Mouse (Mus musculus) frontal cortex, adult 2 months (tissue): Measurements from ENCODE around the gene Cfap161. TPM values are rescaled to one million over a fixed set of nuclear protein-coding genes. Genes with fewer than 3 reads are reported as not detected.

Experiments
- polyA plus RNA-seq: library from polyadenylated mRNA; depleted of rRNA; stranded (reverse); fragments of >200 nt; gene quantifications from 2 replicates; pipeline ENCODE4 v1.2.3, GENCODE M21; 2012; rRNA removed

The Cfap161 gene
- polyA plus RNA-seq, 1 experiment = 0.58 TPM

Other genes starting within 250 kb of the Cfap161 start
- 0.08 and 0.17 TPM in 2 replicates for gene Tmc3, start 210.0 kb downstream of the Cfap161 start, polyA plus RNA-seq
- gene Stard5, start 162.9 kb downstream of the Cfap161 start, polyA plus RNA-seq = 13.2 and 13.9 TPM in 2 replicates
- gene Il16, start 49.2 kb downstream of the Cfap161 start, polyA plus RNA-seq = 1.5 and 2.0 TPM in 2 replicates
- gene Tlnrd1, start 89.4 kb upstream of the Cfap161 start, polyA plus RNA-seq = 14.8 and 15.8 TPM in 2 replicates
- gene Mesd, start 89.6 kb upstream of the Cfap161 start, polyA plus RNA-seq = 29.5 and 33.9 TPM in 2 replicates